ENCODE assay signal across 10 mouse cellular contexts in the genomic region with DNA sequence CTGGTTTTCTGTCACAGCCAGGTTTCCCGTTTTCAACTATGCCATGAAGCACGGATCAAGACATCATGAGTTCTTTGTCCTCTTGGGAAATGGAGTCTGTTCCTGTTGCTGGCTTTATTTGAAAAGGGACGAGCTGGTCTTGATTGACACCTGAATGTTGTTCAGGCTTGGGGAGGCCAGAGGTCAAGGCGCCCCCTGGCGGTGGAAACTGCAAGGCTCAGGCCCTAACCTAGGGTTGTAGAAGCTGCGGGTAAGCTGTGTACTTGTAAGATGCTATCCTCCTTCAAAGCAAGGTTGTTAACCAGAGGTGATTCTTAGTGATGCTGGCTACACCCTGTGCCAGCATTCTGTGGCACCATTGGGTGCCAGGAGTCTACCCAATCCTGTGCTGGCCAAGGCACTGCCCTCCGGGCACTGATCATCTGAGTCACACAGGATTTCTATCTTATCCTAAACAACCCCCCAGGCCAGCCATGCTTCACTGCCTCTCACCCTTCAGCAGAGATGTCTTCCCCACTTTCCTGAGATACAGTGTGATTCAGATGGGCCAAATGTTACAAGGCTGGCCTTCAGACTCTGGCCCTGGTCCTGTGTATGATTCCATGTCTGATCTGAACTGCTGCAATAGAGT. TPM values are rescaled to one million over a fixed set of nuclear protein-coding genes. Genes with fewer than 3 reads are reported as not detected.
A peak's percentile ranks its signal among the peaks of the same experiment; 100 is the strongest.
DNase-seq lines count a peak whose midpoint lies in the region; ATAC-seq and TF ChIP-seq lines count a peak whose summit lies in the region.
"Had no signal": no experiment of that assay in that cellular context is flagged by ENCODE, and none has a peak within 500 bp of the region (broad histone marks: within the 10 kb centered on the region; RNA-seq: fewer than 3 reads in every experiment).

No protein-coding gene starts in this region.

- TF ChIP-seq EP300 in liver, postnatal 0 days (IDR thresholded peaks at IDR 0.05; ENCODE audit: low read depth), result no peak

- ATAC-seq in kidney, embryonic 15.5 days (replicated peaks; ENCODE audit: low FRiP score), result no peak
- peak; percentile 83 for ATAC-seq in liver, postnatal 0 days

- TF ChIP-seq CTCF in kidney, adult 2 months (conservative IDR thresholded peaks at IDR 0.05; ENCODE audit: insufficient read depth, insufficient read length, low read depth, low read length), result peak; percentile 84
- TF ChIP-seq CTCF in liver, postnatal 0 days (IDR thresholded peaks at IDR 0.05; ENCODE audit: low read depth), result peak; percentile 94

- H3K4me3 ChIP-seq in kidney, adult 2 months (ENCODE audit: insufficient read depth, low read depth, low read length), result no peak overlapping the region
- H3K4me3 ChIP-seq in kidney, embryonic 15.5 days (replicated peaks), result no peak overlapping the region
- no peak overlapping the region for H3K4me3 ChIP-seq in liver, postnatal 0 days (ENCODE audit: low read depth, low read length)
- H3K4me3 ChIP-seq: embryonic facial prominence, embryonic 15.5 days; lung, embryonic 15.5 days had no signal

- no peak overlapping the region for H3K27ac ChIP-seq in kidney, adult 2 months (ENCODE audit: insufficient read depth, low read depth, low read length)
- no peak overlapping the region for H3K27ac ChIP-seq in kidney, embryonic 15.5 days
- H3K27ac ChIP-seq in liver, postnatal 0 days (ENCODE audit: low read depth), result no peak overlapping the region
- H3K27ac ChIP-seq: embryonic facial prominence, embryonic 15.5 days; lung, embryonic 15.5 days had no signal

- H3K36me3 ChIP-seq in kidney, adult 2 months (ENCODE audit: control insufficient read depth, insufficient read depth, low read length), result no peaks in the 10 kb centered on the region
- H3K36me3 ChIP-seq in kidney, embryonic 15.5 days, result no peaks in the 10 kb centered on the region
- H3K36me3 ChIP-seq in liver, postnatal 0 days (replicated peaks; ENCODE audit: insufficient read depth, low read length), result no peaks in the 10 kb centered on the region
- H3K36me3 ChIP-seq: embryonic facial prominence, embryonic 15.5 days; lung, embryonic 15.5 days had no signal

- no peaks in the 10 kb centered on the region for H3K27me3 ChIP-seq in kidney, adult 2 months (replicated peaks; ENCODE audit: control insufficient read depth, insufficient read depth, low read length)
- H3K27me3 ChIP-seq in kidney, embryonic 15.5 days, result no peaks in the 10 kb centered on the region
- H3K27me3 ChIP-seq in liver, postnatal 0 days (ENCODE audit: insufficient read depth, low read length), result no peaks in the 10 kb centered on the region
- H3K27me3 ChIP-seq: embryonic facial prominence, embryonic 15.5 days; lung, embryonic 15.5 days had no signal

- H3K4me2 ChIP-seq in kidney, embryonic 15.5 days, result no peak overlapping the region
- H3K4me2 ChIP-seq in liver, postnatal 0 days (ENCODE audit: low read depth, low read length), result 0 out of 2 replicates have a peak overlapping the region, but pooled peaks have one; percentile 22
- H3K4me2 ChIP-seq: embryonic facial prominence, embryonic 15.5 days; lung, embryonic 15.5 days had no signal

- H3K9me3 ChIP-seq in kidney, embryonic 15.5 days (replicated peaks), result no peaks in the 10 kb centered on the region
- no peaks in the 10 kb centered on the region for H3K9me3 ChIP-seq in liver, postnatal 0 days (ENCODE audit: low read length)
- H3K9me3 ChIP-seq: embryonic facial prominence, embryonic 15.5 days; lung, embryonic 15.5 days had no signal

- no peak for TF ChIP-seq POLR2A in kidney, adult 2 months (IDR thresholded peaks at IDR 0.05; ENCODE audit: low read depth, low read length)

- peak; percentile 77 for DNase-seq in kidney, adult 2 months
- DNase-seq in Muller cell, postnatal 12 days (ENCODE audit: inconsistent ontology term), result peak; percentile 37
- peak; percentile 73 for DNase-seq in cerebellum, postnatal 36 days
- DNase-seq in heart, postnatal 4 days, result peak; percentile 74
- DNase-seq in liver, postnatal 0 days, result peak; percentile 88
- peak; percentile 66 for DNase-seq in retina, postnatal 1 day
- DNase-seq in c-Kit-positive CD71-positive TER-119-positive erythroid progenitor cells, embryonic 14.5 days (ENCODE audit: low spot score), result no peak

- H3K9ac ChIP-seq in kidney, embryonic 15.5 days, result no peak overlapping the region
- no peak overlapping the region for H3K9ac ChIP-seq in liver, postnatal 0 days (replicated peaks)
- H3K9ac ChIP-seq: embryonic facial prominence, embryonic 15.5 days; lung, embryonic 15.5 days had no signal

- 32% methylated on average over 7 of the region's 7 CpGs for WGBS in kidney, adult 2 months
- 36% methylated on average over 7 of the region's 7 CpGs for WGBS in kidney, embryonic 15.5 days
- WGBS in liver, postnatal 0 days (ENCODE audit: insufficient replicate concordance), result 28% methylated on average over 7 of the region's 7 CpGs

- no peaks in the 10 kb centered on the region for H3K4me1 ChIP-seq in kidney, adult 2 months (ENCODE audit: control insufficient read depth, insufficient read depth, low read length)
- H3K4me1 ChIP-seq in kidney, embryonic 15.5 days, result no peaks in the 10 kb centered on the region
- H3K4me1 ChIP-seq in liver, postnatal 0 days (ENCODE audit: insufficient read depth), result no peaks in the 10 kb centered on the region
- H3K4me1 ChIP-seq: embryonic facial prominence, embryonic 15.5 days; lung, embryonic 15.5 days had no signal

RNA-seq across cellular contexts. Expression of gene Inpp5d, which starts 11.6 kb away (rescaled TPM):
- 18.6 and 20.0 TPM in 2 replicates for polyA plus RNA-seq in kidney, adult 2 months (2012; rRNA removed)
- polyA plus RNA-seq in kidney, embryonic 15.5 days (2015; fragmentation: Nextera tagmentation; extraction: Ambion mirVana), result 8.8 and 10.2 TPM in 2 replicates
- 10 to 100 TPM; 10.7 to 15.6 TPM for total RNA-seq in heart, postnatal 4 days (2021)
- 11.3 and 13.3 TPM in 2 replicates for polyA plus RNA-seq in liver, postnatal 0 days (2015; fragmentation: Nextera tagmentation; extraction: Ambion mirVana)

RNA-seq across cellular contexts. Expression of gene Ngef, which starts 34.9 kb away (rescaled TPM):
- 38.1 and 39.3 TPM in 2 replicates for polyA plus RNA-seq in kidney, adult 2 months (2012; rRNA removed)
- polyA plus RNA-seq in kidney, embryonic 15.5 days (2015; fragmentation: Nextera tagmentation; extraction: Ambion mirVana), result 1.6 and 2.2 TPM in 2 replicates
- under 1 TPM; 0.29 to 0.41 TPM for total RNA-seq in heart, postnatal 4 days (2021)
- polyA plus RNA-seq in liver, postnatal 0 days (2015; fragmentation: Nextera tagmentation; extraction: Ambion mirVana), result 5.6 and 7.9 TPM in 2 replicates
